Mouse (Mus musculus): Measurements from ENCODE around the gene Qpct.

DNA sequence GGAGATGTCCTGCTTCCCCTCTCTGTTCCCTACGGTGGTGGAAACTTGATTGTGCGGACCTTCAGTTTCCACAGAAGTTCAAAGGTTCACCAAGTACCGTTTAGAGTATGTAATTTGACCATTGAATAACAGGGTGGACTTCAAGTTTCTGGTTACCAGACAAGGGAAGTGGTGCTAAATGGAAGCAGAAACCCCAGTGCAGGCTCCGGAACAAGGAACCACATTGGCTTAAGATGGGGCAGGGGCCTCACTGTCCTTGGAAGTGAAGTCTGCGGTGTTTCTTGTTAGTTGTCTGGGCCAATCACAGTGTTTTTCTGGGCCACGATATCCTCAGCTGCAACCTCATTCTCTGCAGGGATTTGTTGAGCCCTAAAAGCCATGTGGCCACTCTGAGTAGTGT is 56.5 kb downstream of the Qpct start:
- TF ChIP-seq CTCF (IDR thresholded peaks at IDR 0.05; ENCODE audit: extremely low read depth, insufficient read depth, insufficient read length, insufficient replicate concordance) = no peak
- TF ChIP-seq POLR2A (IDR thresholded peaks at IDR 0.05; ENCODE audit: low read depth, low read length) = no peak

Measured in spleen, adult 2 months (tissue).